Mouse (Mus musculus) CH12.LX (cell line): ENCODE measurements around the gene Gpr3. TPM values are rescaled to one million over a fixed set of nuclear protein-coding genes. Genes with fewer than 3 reads are reported as not detected.

Experiments used
- DNase-seq: peaks from one replicate; pipeline ENCODE4 v3.0.0-alpha.2; 2013; ENCODE audit errors: extremely low read depth
- H3K27ac ChIP-seq: 2 replicates; pipeline ENCODE4 v1.5.1; 2012; ENCODE audit warnings: low read depth, mild to moderate bottlenecking, control low read depth, moderate library complexity; ENCODE audit not compliant: insufficient read depth
- H3K27me3 ChIP-seq: replicated peaks from 2 replicates; pipeline ENCODE3; 2012; ENCODE audit warnings: inconsistent platforms
- H3K36me3 ChIP-seq, 2 experiments: replicated peaks in 1 of 2; 2 replicates each; pipeline versions ENCODE3 to v1.6.1; 2012; ENCODE audit warnings: inconsistent platforms in 1 of 2, low read length in 1 of 2, mild to moderate bottlenecking in 1 of 2, mixed read lengths in 1 of 2, moderate library complexity in 1 of 2; ENCODE audit not compliant: control insufficient read depth in 1 of 2, insufficient read depth in 1 of 2
- H3K4me1 ChIP-seq, 2 experiments: 2 replicates each; pipeline ENCODE4 v1.6.1; 2012; ENCODE audit warnings: inconsistent platforms in 1 of 2, moderate library complexity in 1 of 2; ENCODE audit not compliant: insufficient read depth in 2 of 2, control insufficient read depth in 1 of 2
- H3K4me2 ChIP-seq: 2 replicates; pipeline ENCODE4 v1.6.1; 2012; ENCODE audit warnings: low read depth, mild to moderate bottlenecking, control low read depth; ENCODE audit not compliant: poor library complexity, insufficient read depth, severe bottlenecking
- H3K4me3 ChIP-seq, 3 experiments: fragments of 150-350 bp in 1 of 3; sonication (generic) in 1 of 3; replicated peaks in 1 of 3; 2 replicates each; pipeline versions ENCODE3 to v1.5.1; 2011 to 2012; ENCODE audit warnings: low read depth in 2 of 3, low read length in 2 of 3, mild to moderate bottlenecking in 2 of 3, moderate library complexity in 2 of 3, control low read depth in 1 of 3, improper control_type of control experiment in 1 of 3, inconsistent platforms in 1 of 3, mixed read lengths in 1 of 3; ENCODE audit not compliant: poor library complexity in 1 of 3
- H3K79me2 ChIP-seq: replicated peaks from 2 replicates; pipeline ENCODE4 v1.6.1; 2012; ENCODE audit warnings: mild to moderate bottlenecking, moderate library complexity; ENCODE audit not compliant: control insufficient read depth, poor library complexity, insufficient read depth, severe bottlenecking; ENCODE audit errors: extremely low read depth
- H3K9ac ChIP-seq: 2 replicates; pipeline ENCODE4 v1.6.1; 2012; ENCODE audit warnings: low read depth, mild to moderate bottlenecking, control low read depth, moderate library complexity; ENCODE audit not compliant: insufficient read depth
- H3K9me3 ChIP-seq: replicated peaks from 2 replicates; pipeline ENCODE3; 2012; ENCODE audit warnings: low read length, inconsistent platforms, mixed read lengths
- CHD2 ChIP-seq: IDR thresholded peaks from 2 replicates; pipeline ENCODE4 v1.6.1; 2011; ENCODE audit warnings: low read length, improper control_type of control experiment
- EP300 ChIP-seq: IDR thresholded peaks from 2 replicates; pipeline ENCODE4 v1.6.1; 2011; ENCODE audit warnings: low read length, improper control_type of control experiment
- ETS1 ChIP-seq: conservative IDR thresholded peaks from 2 replicates; pipeline ENCODE4 v1.6.1; 2012; ENCODE audit warnings: low read depth, mild to moderate bottlenecking, inconsistent platforms, low read length, improper control_type of control experiment, moderate library complexity
- MEF2A ChIP-seq: IDR thresholded peaks from 2 replicates; pipeline ENCODE4 v1.6.1; 2014; ENCODE audit warnings: low read depth, mild to moderate bottlenecking, inconsistent platforms, low read length, improper control_type of control experiment, borderline replicate concordance
- MXI1 ChIP-seq: IDR thresholded peaks from 2 replicates; pipeline ENCODE4 v1.6.1; 2011; ENCODE audit warnings: mild to moderate bottlenecking, low read depth, low read length, improper control_type of control experiment
- POLR2A ChIP-seq: IDR thresholded peaks from 2 replicates; pipeline ENCODE4 v1.6.1; 2011; ENCODE audit warnings: low read depth, mild to moderate bottlenecking, improper control_type of control experiment, low read length
- POLR2AphosphoS2 ChIP-seq: IDR thresholded peaks from 2 replicates; pipeline ENCODE4 v1.6.1; 2011; ENCODE audit warnings: low read depth, low read length, improper control_type of control experiment
- RAD21 ChIP-seq: IDR thresholded peaks from 2 replicates; pipeline ENCODE4 v1.6.1; 2011; ENCODE audit warnings: low read depth, mild to moderate bottlenecking, low read length, improper control_type of control experiment, moderate library complexity
- RCOR1 ChIP-seq: conservative IDR thresholded peaks from 2 replicates; pipeline ENCODE4 v1.6.1; 2012; ENCODE audit warnings: low read depth, mild to moderate bottlenecking, inconsistent platforms, low read length, improper control_type of control experiment
- UBTF ChIP-seq: IDR thresholded peaks from 2 replicates; pipeline ENCODE4 v1.6.1; 2012; ENCODE audit warnings: low read depth, mild to moderate bottlenecking, inconsistent platforms, low read length, improper control_type of control experiment, moderate library complexity
- USF1 ChIP-seq: IDR thresholded peaks from 2 replicates; pipeline ENCODE4 v1.6.1; 2014; ENCODE audit warnings: low read depth, mild to moderate bottlenecking, inconsistent platforms, low read length, improper control_type of control experiment
- USF2 ChIP-seq: conservative IDR thresholded peaks from 2 replicates; pipeline ENCODE4 v1.6.1; 2011; ENCODE audit warnings: low read depth, low read length, improper control_type of control experiment
- ZC3H11A ChIP-seq: IDR thresholded peaks from 2 replicates; pipeline ENCODE4 v1.6.1; 2012; ENCODE audit warnings: low read depth, mild to moderate bottlenecking, inconsistent platforms, low read length, improper control_type of control experiment
- ZKSCAN1 ChIP-seq: IDR thresholded peaks from 2 replicates; pipeline ENCODE4 v1.6.1; 2012; ENCODE audit warnings: low read depth, inconsistent platforms, low read length, improper control_type of control experiment, borderline replicate concordance
- dilution Hi-C: fragments of 300-500 bp; cut with MboI; formaldehyde crosslinking; loops from 2 replicates; pipeline ENCODE4 v1.14.3; 2020; ENCODE audit warnings: low sequenced_read_pairs; ENCODE audit not compliant: extremely low pct_unique_long_range_greater_than_20kb, extremely low pct_ligation_motif_present
- in situ Hi-C: fragments of 300-500 bp; cut with MboI; formaldehyde crosslinking; loops from 3 replicates; pipeline ENCODE4 v1.14.3; 2019; ENCODE audit warnings: low sequenced_read_pairs, low pct_ligation_motif_present, low pct_unique_long_range_greater_than_20kb, mixed read lengths
- polyA plus RNA-seq: library from polyadenylated mRNA; unstranded; fragments of >175 nt; gene quantifications from 2 replicates; pipeline ENCODE4 v1.2.1, GENCODE M21; 2012; ENCODE audit warnings: low read depth; ENCODE audit not compliant: insufficient read length
- total RNA-seq, 2 experiments: library from RNA; depleted of rRNA; stranded (reverse); fragments of 300-350 nt in 1 of 2; fragments of >200 nt in 1 of 2; gene quantifications; 2 replicates each; pipeline ENCODE4 v1.2.3; 2012 to 2014

Gpr3 gene
- total and polyA plus RNA-seq, 3 experiments, result 0.11 to 0.13 TPM; not detected in 1

DNA sequence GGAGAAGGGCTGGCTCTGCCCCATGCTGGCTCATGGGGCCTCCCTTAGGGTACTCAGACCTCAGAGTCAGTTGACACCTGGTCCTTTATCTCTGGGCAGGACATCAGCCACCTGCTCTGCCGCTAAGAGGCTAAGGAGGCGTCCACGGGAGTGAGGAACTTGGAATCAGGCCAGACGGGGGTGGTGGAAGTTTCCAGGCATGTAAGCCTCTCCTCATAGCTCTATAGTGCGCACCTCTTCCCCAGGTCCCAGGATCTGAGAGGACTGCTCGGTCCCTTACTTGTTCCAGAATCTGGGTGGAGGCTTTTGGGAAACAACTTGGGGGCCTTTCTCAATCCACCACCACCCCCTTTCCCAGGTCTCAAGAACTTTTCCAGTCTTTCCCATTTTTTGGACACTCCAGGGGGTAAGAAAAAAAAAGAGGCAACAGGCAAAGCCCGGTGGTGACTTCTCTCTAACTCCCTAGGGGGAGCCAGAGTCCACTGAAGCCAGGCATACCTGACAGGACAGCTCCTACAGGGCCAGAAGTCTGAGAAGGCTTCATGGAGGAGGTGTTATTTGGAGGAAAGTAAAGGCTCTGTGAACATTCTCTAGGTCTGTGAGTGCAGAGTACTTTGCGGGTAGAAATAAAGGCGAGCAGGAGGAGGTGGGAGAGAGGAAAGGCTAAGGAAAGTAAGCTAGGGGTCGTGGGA is 21.1 kb upstream of the Gpr3 start (continued):
- TF ChIP-seq USF2, result no peak
- peak; percentile 79 for TF ChIP-seq RAD21

- in situ Hi-C loops (no loop called here), dilution Hi-C loops (no loop called here)
- H3K9ac ChIP-seq, result no peak overlapping the region
- H3K9me3 ChIP-seq, result peaks cover 7% of the 10 kb centered on the region
- no peak for TF ChIP-seq USF2
- TF ChIP-seq UBTF, result no peak
- no peak for TF ChIP-seq POLR2A
- no peak for TF ChIP-seq CHD2
- no peak for TF ChIP-seq RCOR1
- TF ChIP-seq EP300, result no peak
- no peak for TF ChIP-seq ZC3H11A
- no peak for TF ChIP-seq ETS1
- no peak overlapping the region for H3K27ac ChIP-seq
- H3K4me1 ChIP-seq, result peaks cover 3% of the 10 kb centered on the region in 2 experiments; a peak in 2 of 4 replicates
- H3K27me3 ChIP-seq, result peaks cover 18% of the 10 kb centered on the region
- no peaks in the 10 kb centered on the region for H3K79me2 ChIP-seq
- no peak overlapping the region for H3K4me3 ChIP-seq
- no peak for DNase-seq
- H3K36me3 ChIP-seq, result no peaks in the 10 kb centered on the region
- H3K4me2 ChIP-seq, result no peak overlapping the region
These were observed 17.2 kb upstream of the Gpr3 start for GRCm38 (mm10) chr4:133229582-133229981.

DNA sequence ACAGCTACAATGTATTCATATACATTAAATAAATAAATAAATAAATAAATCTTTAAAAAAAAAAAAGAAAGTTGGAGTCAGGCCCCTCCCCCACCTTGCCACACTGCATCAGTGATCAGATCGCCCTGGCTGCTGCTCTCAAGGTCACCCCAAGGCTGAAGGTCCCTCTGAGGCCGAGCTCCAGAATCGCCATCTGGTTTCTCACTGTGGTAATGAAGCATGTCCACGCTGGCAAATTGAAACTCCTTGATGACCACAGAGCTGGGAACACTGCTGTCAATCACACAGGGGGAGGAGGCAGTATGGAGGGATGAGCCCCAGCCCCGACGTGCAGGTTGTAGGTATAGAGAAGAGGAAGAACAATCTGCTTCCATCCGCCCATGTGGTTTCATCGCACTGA is 15.3 kb upstream of the Gpr3 start:
- in situ Hi-C loops, result no loop called here

More for the DNA sequence above, 15.3 kb upstream of the Gpr3 start:
- no peaks in the 10 kb centered on the region for H3K36me3 ChIP-seq
- no peak overlapping the region for H3K4me3 ChIP-seq
- dilution Hi-C loops, result no loop called here
- H3K27ac ChIP-seq, result no peak overlapping the region
- no peak overlapping the region for H3K9ac ChIP-seq
- no peaks in the 10 kb centered on the region for H3K79me2 ChIP-seq
- H3K4me2 ChIP-seq, result no peak overlapping the region
- DNase-seq, result no peak
- H3K9me3 ChIP-seq, result peaks cover 7% of the 10 kb centered on the region
- no peak for TF ChIP-seq ZKSCAN1
- no peak for TF ChIP-seq MXI1
- no peak for TF ChIP-seq MEF2A
- no peak for TF ChIP-seq USF1
- TF ChIP-seq UBTF, result no peak
- TF ChIP-seq RCOR1, result no peak
- no peak for TF ChIP-seq POLR2AphosphoS2
- peaks cover 3% of the 10 kb centered on the region in 2 experiments; a peak in 2 of 4 replicates for H3K4me1 ChIP-seq
- peaks cover 34% of the 10 kb centered on the region for H3K27me3 ChIP-seq
